9 mouse cellular contexts compared by ENCODE assay signal in the genomic region with DNA sequence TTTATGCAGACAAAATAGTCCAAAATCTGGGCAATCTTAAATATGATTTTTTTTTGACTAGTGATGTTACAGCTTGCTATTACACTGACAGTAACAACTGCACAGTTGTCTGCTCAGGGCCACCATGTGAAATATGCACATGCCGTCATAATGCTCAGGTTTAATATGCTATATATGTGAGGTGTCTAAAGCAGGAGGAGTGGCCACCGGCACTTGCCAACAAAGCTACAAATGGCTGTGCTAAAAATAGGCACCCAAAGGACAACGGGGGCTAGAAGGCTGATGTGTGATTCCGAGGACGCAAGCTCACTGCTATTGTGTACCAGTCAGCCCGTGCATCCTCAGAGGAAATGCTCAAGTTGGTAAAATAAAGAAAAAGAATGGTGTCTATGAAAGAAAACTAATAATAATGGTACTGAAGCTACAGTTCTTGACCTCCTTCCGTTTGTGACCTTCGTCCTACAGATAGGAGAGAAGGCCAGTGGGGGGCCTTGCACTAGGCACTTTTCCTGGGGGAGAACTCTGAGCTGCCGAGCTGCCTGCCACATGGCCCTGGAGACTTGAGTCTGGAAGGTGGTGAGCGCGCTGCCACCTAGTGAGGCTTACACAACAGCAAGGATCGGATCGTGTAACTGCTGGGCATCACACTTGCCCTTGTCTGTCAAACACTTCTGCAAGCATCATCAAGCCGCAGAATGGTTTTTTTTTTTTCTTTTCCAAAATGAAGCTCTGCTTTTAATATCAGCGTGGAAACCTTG.
A peak's percentile ranks its signal among the peaks of the same experiment; 100 is the strongest.
DNase-seq lines count a peak whose midpoint lies in the region; ATAC-seq and TF ChIP-seq lines count a peak whose summit lies in the region.
"Had no signal": no experiment of that assay in that cellular context is flagged by ENCODE, and none has a peak within 500 bp of the region (broad histone marks: within the 10 kb centered on the region; RNA-seq: fewer than 3 reads in every experiment).

No protein-coding gene starts in this region.

- no peak for TF ChIP-seq EP300 in stomach, postnatal 0 days (optimal IDR thresholded peaks at IDR 0.05)

- peak overlapping the region; percentile 33 for H3K4me2 ChIP-seq in embryonic facial prominence, embryonic 14.5 days (ENCODE audit: low read depth, low read length)
- H3K4me2 ChIP-seq in hindbrain, embryonic 11.5 days (replicated peaks; ENCODE audit: low read depth, low read length) = no peak overlapping the region
- H3K4me2 ChIP-seq in liver, embryonic 12.5 days = peak overlapping the region; percentile 43
- H3K4me2 ChIP-seq in stomach, postnatal 0 days (replicated peaks; ENCODE audit: low read depth) = peak overlapping the region; percentile 42

- H3K36me3 ChIP-seq in embryonic facial prominence, embryonic 14.5 days (ENCODE audit: control insufficient read depth, insufficient read depth, low read length) = 0 out of 2 replicates have a peak, but pooled peaks cover 8% of the 10 kb centered on the region
- H3K36me3 ChIP-seq in hindbrain, embryonic 11.5 days (ENCODE audit: control insufficient read depth, insufficient read depth, low read length) = no peaks in the 10 kb centered on the region
- no peaks in the 10 kb centered on the region for H3K36me3 ChIP-seq in liver, embryonic 12.5 days
- H3K36me3 ChIP-seq in stomach, postnatal 0 days (ENCODE audit: control insufficient read depth, insufficient read depth, low read length) = no peaks in the 10 kb centered on the region; the same call in 1 of the 2 replicates

- DNase-seq in frontal cortex, postnatal 25 days (ENCODE audit: low spot score in 2 of 2) = no peak
- DNase-seq in ES-CJ7 (ENCODE audit: low read depth, low spot score) = peak; percentile 53
- DNase-seq in embryonic facial prominence, embryonic 14.5 days (ENCODE audit: low spot score) = peak; percentile 87
- peak; percentile 27 for DNase-seq in hindbrain, embryonic 11.5 days (ENCODE audit: low spot score)
- DNase-seq in stomach, postnatal 0 days (ENCODE audit: low spot score) = peak; percentile 38
- no peak for DNase-seq in layer of hippocampus, adult 8-10 months (ENCODE audit: low spot score in 2 of 2)

- H3K27me3 ChIP-seq in embryonic facial prominence, embryonic 14.5 days (replicated peaks; ENCODE audit: control insufficient read depth, insufficient read depth, low read length) = no peaks in the 10 kb centered on the region
- H3K27me3 ChIP-seq in hindbrain, embryonic 11.5 days (ENCODE audit: control insufficient read depth, insufficient read depth, low read length) = no peaks in the 10 kb centered on the region
- H3K27me3 ChIP-seq in liver, embryonic 12.5 days (replicated peaks) = no peaks in the 10 kb centered on the region; the same call in 1 of the 2 replicates
- no peaks in the 10 kb centered on the region for H3K27me3 ChIP-seq in stomach, postnatal 0 days (ENCODE audit: control insufficient read depth, insufficient read depth, low read length)

- ATAC-seq in frontal cortex, adult (ENCODE audit: low TSS enrichment) = peak; percentile 95
- ATAC-seq in embryonic facial prominence, embryonic 14.5 days (ENCODE audit: low read depth) = peak; percentile 75
- no peak for ATAC-seq in hindbrain, embryonic 11.5 days (ENCODE audit: low FRiP score)
- no peak for ATAC-seq in liver, embryonic 12.5 days
- no peak for ATAC-seq in stomach, postnatal 0 days (ENCODE audit: low FRiP score, low TSS enrichment)

- no peak overlapping the region for H3K4me3 ChIP-seq in embryonic facial prominence, embryonic 14.5 days (ENCODE audit: low read depth, low read length)
- no peak overlapping the region for H3K4me3 ChIP-seq in hindbrain, embryonic 11.5 days (ENCODE audit: low read depth, low read length)
- no peak overlapping the region for H3K4me3 ChIP-seq in liver, embryonic 12.5 days
- no peak overlapping the region; the same call in 1 of the 2 replicates for H3K4me3 ChIP-seq in stomach, postnatal 0 days (ENCODE audit: low read depth, low read length)

- 26% methylated on average over 15 of the region's 15 CpGs for WGBS in embryonic facial prominence, embryonic 14.5 days
- WGBS in hindbrain, embryonic 11.5 days = 25% methylated on average over 15 of the region's 15 CpGs
- 14% methylated on average over 15 of the region's 15 CpGs for WGBS in liver, embryonic 12.5 days (ENCODE audit: insufficient replicate concordance)
- 29% methylated on average over 15 of the region's 15 CpGs for WGBS in stomach, postnatal 0 days

- H3K9ac ChIP-seq in embryonic facial prominence, embryonic 14.5 days (ENCODE audit: low read depth, low read length) = no peak overlapping the region
- H3K9ac ChIP-seq in hindbrain, embryonic 11.5 days (ENCODE audit: low read depth, low read length) = no peak overlapping the region
- H3K9ac ChIP-seq in liver, embryonic 12.5 days = no peak overlapping the region
- no peak overlapping the region; the same call in 1 of the 2 replicates for H3K9ac ChIP-seq in stomach, postnatal 0 days (ENCODE audit: low read length)

- TF ChIP-seq CTCF in stomach, postnatal 0 days (IDR thresholded peaks at IDR 0.05; ENCODE audit: low read depth) = peak; percentile 60

- H3K4me1 ChIP-seq in embryonic facial prominence, embryonic 14.5 days (ENCODE audit: control insufficient read depth, insufficient read depth, low read length) = no peaks in the 10 kb centered on the region; the same call in 1 of the 2 replicates
- H3K4me1 ChIP-seq in hindbrain, embryonic 11.5 days (replicated peaks; ENCODE audit: control insufficient read depth, insufficient read depth, low read length) = no peaks in the 10 kb centered on the region
- H3K4me1 ChIP-seq in liver, embryonic 12.5 days = peaks cover 19% of the 10 kb centered on the region
- H3K4me1 ChIP-seq in stomach, postnatal 0 days (replicated peaks; ENCODE audit: control insufficient read depth, insufficient read depth) = no peaks in the 10 kb centered on the region

- no peak overlapping the region for H3K27ac ChIP-seq in embryonic facial prominence, embryonic 14.5 days (replicated peaks; ENCODE audit: low read depth, low read length)
- no peak overlapping the region for H3K27ac ChIP-seq in hindbrain, embryonic 11.5 days (ENCODE audit: low read depth, low read length)
- no peak overlapping the region for H3K27ac ChIP-seq in liver, embryonic 12.5 days
- peak overlapping the region; percentile 25; the same call in 1 of the 2 replicates for H3K27ac ChIP-seq in stomach, postnatal 0 days (replicated peaks)
- H3K27ac ChIP-seq: macrophage had no signal

- no peaks in the 10 kb centered on the region for H3K9me3 ChIP-seq in embryonic facial prominence, embryonic 14.5 days (ENCODE audit: control insufficient read depth, low read length)
- H3K9me3 ChIP-seq in hindbrain, embryonic 11.5 days (ENCODE audit: control insufficient read depth, low read length) = no peaks in the 10 kb centered on the region
- H3K9me3 ChIP-seq in liver, embryonic 12.5 days (replicated peaks) = no peaks in the 10 kb centered on the region
- no peaks in the 10 kb centered on the region for H3K9me3 ChIP-seq in stomach, postnatal 0 days (ENCODE audit: control insufficient read depth, low read length)

Comparison
In these comparisons a context has a peak if more than half of its experiments do, and no peak if none do; other contexts are left out.
1. ATAC-seq: peak in frontal cortex, adult (single experiment) and embryonic facial prominence, embryonic 14.5 days (single experiment); none in hindbrain, embryonic 11.5 days (single experiment), liver, embryonic 12.5 days (single experiment) and stomach, postnatal 0 days (single experiment).
2. DNase-seq: peak in ES-CJ7 (single experiment), embryonic facial prominence, embryonic 14.5 days (single experiment), hindbrain, embryonic 11.5 days (single experiment) and stomach, postnatal 0 days (single experiment); none in frontal cortex, postnatal 25 days (0 of 2) and layer of hippocampus, adult 8-10 months (0 of 2).